Mouse (Mus musculus): ENCODE results near the gene Sgpp2. TPM values are rescaled to one million over a fixed set of nuclear protein-coding genes. Genes with fewer than 3 reads are reported as not detected.

Gene Sgpp2
- polyA plus RNA-seq, 1 experiment from 2014 or later: 23.0 TPM

DNA sequence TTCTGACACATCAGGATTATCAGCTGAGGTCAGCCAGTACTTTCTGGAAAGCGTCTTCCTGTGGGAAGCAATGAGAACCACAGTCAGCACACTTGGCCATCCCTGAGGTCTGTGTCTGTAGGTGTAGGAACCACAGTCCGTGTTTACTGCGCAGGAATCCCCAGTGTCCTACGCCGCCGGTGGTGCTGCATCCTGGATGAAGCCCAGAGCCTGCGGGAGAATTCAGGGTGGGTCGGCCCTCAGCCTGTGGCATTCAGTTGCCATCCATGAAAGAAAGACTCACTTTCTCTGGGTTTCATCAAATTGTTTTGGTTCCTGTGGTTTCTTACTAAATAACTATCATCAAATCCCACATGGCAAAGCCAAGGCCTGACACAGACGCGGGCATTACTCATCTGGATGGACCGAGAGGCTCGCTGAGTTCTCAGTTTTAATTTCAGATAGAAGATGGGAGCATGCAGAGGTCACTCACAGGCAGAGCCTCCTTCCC lies 37.2 kb downstream of the Sgpp2 start:
- H3K4me2 ChIP-seq (replicated peaks; ENCODE audit: low read depth): no peak overlapping the region
- TF ChIP-seq CTCF (IDR thresholded peaks at IDR 0.05; ENCODE audit: low read depth): no peak
- no peaks in the 10 kb centered on the region; the same call in 1 of the 2 replicates for H3K36me3 ChIP-seq (ENCODE audit: control insufficient read depth, insufficient read depth)
- H3K9ac ChIP-seq (ENCODE audit: low read depth, low read length): no peak overlapping the region
- 79% methylated on average over 12 of the region's 12 CpGs for WGBS
- no peak for ATAC-seq
- H3K4me3 ChIP-seq (ENCODE audit: low read depth, low read length): no peak overlapping the region
- H3K9me3 ChIP-seq (ENCODE audit: control insufficient read depth): no peaks in the 10 kb centered on the region
- H3K27me3 ChIP-seq (replicated peaks; ENCODE audit: control insufficient read depth, insufficient read depth, low read length): no peaks in the 10 kb centered on the region
- H3K4me1 ChIP-seq (replicated peaks; ENCODE audit: control insufficient read depth, insufficient read depth, low read length): no peaks in the 10 kb centered on the region
- H3K27ac ChIP-seq (ENCODE audit: low read depth, low read length): no peak overlapping the region

DNA sequence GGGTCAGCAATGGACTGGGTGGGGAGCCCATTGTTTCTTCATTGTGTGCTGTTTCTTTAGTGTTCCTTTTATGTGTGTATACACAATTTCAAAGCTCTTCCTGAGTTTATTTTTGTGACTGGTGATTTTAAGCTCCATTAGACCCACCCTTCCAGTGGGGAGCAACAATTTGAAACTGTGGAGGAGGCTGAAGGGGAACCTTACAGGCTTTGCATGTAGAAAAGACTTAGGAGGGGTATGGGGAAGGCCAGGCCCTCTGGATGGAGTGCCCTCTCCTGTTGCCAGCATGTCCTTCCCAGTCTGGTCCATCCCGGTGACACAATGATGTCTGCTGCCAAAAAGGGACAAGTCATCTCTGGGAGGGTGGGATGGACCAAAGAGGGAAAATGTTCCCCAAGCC lies 39.1 kb downstream of the Sgpp2 start:
- TF ChIP-seq CTCF (IDR thresholded peaks at IDR 0.05; ENCODE audit: low read depth): no peak
- no peak for ATAC-seq
- 90% methylated on average over 1 of the region's 1 CpGs for WGBS

DNA sequence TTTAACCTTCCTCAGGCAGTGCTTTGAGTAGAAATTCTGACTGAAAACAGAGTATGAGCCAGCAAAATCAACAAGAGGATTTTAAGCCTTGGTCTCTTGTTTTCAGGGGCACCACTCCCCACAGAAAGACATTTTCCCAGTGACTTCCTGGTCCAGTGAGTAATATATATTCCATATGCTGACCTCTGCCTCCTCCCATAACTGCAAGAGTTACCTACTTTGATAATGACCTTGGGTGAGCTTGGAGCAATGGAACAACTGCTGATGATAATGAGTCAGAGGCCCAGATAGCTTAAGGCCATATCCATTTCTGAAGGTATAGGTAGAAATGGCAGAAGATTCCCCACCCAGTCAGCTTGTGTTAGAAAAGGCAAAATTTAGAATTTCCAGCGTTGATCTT lies 43.1 kb downstream of the Sgpp2 start:
- WGBS: 86% methylated on average over 1 of the region's 1 CpGs

More for the DNA sequence above, 39.1 kb downstream of the Sgpp2 start:
- Histone ChIP-seq H3K4me2 (replicated peaks; ENCODE audit: low read depth) (no peak overlapping the region), H3K9me3 (ENCODE audit: control insufficient read depth) (no peaks in the 10 kb centered on the region), H3K9ac (ENCODE audit: low read depth, low read length) (no peak overlapping the region), H3K27ac (ENCODE audit: low read depth, low read length) (no peak overlapping the region), H3K27me3 (replicated peaks; ENCODE audit: control insufficient read depth, insufficient read depth, low read length) (no peaks in the 10 kb centered on the region), H3K4me3 (ENCODE audit: low read depth, low read length) (no peak overlapping the region), H3K36me3 (ENCODE audit: control insufficient read depth, insufficient read depth) (no peaks in the 10 kb centered on the region; the same call in 1 of the 2 replicates), H3K4me1 (replicated peaks; ENCODE audit: control insufficient read depth, insufficient read depth, low read length) (0 out of 2 replicates have a peak, but pooled peaks cover 7% of the 10 kb centered on the region)

DNA sequence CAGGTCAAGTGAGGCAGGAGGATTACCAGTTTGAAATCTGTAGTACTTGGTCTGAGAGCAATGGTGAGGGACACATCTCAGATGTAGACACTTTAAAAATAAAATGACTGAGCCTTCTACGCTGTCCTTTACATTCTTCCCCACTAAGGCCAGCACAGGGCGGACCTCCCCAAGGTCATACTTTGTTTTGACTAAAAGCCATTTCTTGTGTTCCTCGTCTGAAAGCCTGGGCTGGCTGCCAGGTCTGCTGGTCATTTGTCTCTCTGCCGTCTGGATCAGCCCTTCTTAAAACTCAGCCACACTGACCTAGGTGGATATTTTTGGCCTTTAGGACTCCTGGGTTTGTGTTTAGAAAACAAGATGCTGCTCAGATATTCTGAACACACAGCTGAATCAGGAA lies 45.0 kb downstream of the Sgpp2 start:
- 0 out of 2 replicates have a peak, but pooled peaks cover 7% of the 10 kb centered on the region for H3K4me1 ChIP-seq (replicated peaks; ENCODE audit: control insufficient read depth, insufficient read depth, low read length)
- peak; percentile 11; the same call in 1 of the 2 replicates for ATAC-seq
- no peak for TF ChIP-seq CTCF (IDR thresholded peaks at IDR 0.05; ENCODE audit: low read depth)
- H3K4me3 ChIP-seq (ENCODE audit: low read depth, low read length): no peak overlapping the region
- H3K4me2 ChIP-seq (replicated peaks; ENCODE audit: low read depth): no peak overlapping the region
- H3K9me3 ChIP-seq (ENCODE audit: control insufficient read depth): no peaks in the 10 kb centered on the region
- H3K9ac ChIP-seq (ENCODE audit: low read depth, low read length): no peak overlapping the region
- no peaks in the 10 kb centered on the region for H3K36me3 ChIP-seq (ENCODE audit: control insufficient read depth, insufficient read depth)
- WGBS: 31% methylated on average over 4 of the region's 4 CpGs
- H3K27me3 ChIP-seq (replicated peaks; ENCODE audit: control insufficient read depth, insufficient read depth, low read length): no peaks in the 10 kb centered on the region
- H3K27ac ChIP-seq (ENCODE audit: low read depth, low read length): no peak overlapping the region

More for the DNA sequence above, 43.1 kb downstream of the Sgpp2 start:
- H3K4me1 ChIP-seq (replicated peaks; ENCODE audit: control insufficient read depth, insufficient read depth, low read length): 0 out of 2 replicates have a peak, but pooled peaks cover 7% of the 10 kb centered on the region
- no peak for TF ChIP-seq CTCF (IDR thresholded peaks at IDR 0.05; ENCODE audit: low read depth)
- H3K9ac ChIP-seq (ENCODE audit: low read depth, low read length): no peak overlapping the region
- H3K9me3 ChIP-seq (ENCODE audit: control insufficient read depth): no peaks in the 10 kb centered on the region
- peak; percentile 74 for ATAC-seq
- H3K4me3 ChIP-seq (ENCODE audit: low read depth, low read length): no peak overlapping the region
- H3K27me3 ChIP-seq (replicated peaks; ENCODE audit: control insufficient read depth, insufficient read depth, low read length): no peaks in the 10 kb centered on the region
- H3K36me3 ChIP-seq (ENCODE audit: control insufficient read depth, insufficient read depth): no peaks in the 10 kb centered on the region
- H3K27ac ChIP-seq (ENCODE audit: low read depth, low read length): peak overlapping the region; percentile 70
- H3K4me2 ChIP-seq (replicated peaks; ENCODE audit: low read depth): no peak overlapping the region

DNA sequence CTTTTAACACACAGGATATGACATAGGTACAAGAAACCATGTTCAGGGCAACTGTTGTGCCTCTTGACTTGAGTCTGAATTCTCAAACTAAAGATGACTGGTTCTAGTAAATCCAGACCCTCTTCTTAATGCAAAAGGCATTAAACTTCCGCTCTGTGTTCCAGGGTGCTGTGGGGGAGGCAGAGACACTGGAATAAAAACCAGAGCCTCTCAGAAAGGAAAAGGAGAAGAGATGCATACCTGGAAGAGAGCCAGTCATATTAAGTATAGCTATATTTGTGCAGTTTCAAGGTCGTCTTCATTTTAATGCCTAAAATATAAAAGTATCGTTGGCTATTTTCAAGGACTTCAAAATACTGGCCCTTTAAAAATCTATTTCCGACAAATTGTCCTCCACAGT lies 47.3 kb downstream of the Sgpp2 start:
- Histone ChIP-seq H3K9ac (ENCODE audit: low read depth, low read length) (no peak overlapping the region), H3K4me1 (replicated peaks; ENCODE audit: control insufficient read depth, insufficient read depth, low read length) (0 out of 2 replicates have a peak, but pooled peaks cover 7% of the 10 kb centered on the region), H3K36me3 (ENCODE audit: control insufficient read depth, insufficient read depth) (0 out of 2 replicates have a peak, but pooled peaks cover 5% of the 10 kb centered on the region), H3K4me3 (ENCODE audit: low read depth, low read length) (no peak overlapping the region), H3K27ac (ENCODE audit: low read depth, low read length) (no peak overlapping the region), H3K4me2 (replicated peaks; ENCODE audit: low read depth) (no peak overlapping the region), H3K9me3 (ENCODE audit: control insufficient read depth) (no peaks in the 10 kb centered on the region), H3K27me3 (replicated peaks; ENCODE audit: control insufficient read depth, insufficient read depth, low read length) (no peaks in the 10 kb centered on the region)
- 62% methylated on average over 4 of the region's 4 CpGs for WGBS
- ATAC-seq: no peak
- TF ChIP-seq CTCF (IDR thresholded peaks at IDR 0.05; ENCODE audit: low read depth): no peak

DNA sequence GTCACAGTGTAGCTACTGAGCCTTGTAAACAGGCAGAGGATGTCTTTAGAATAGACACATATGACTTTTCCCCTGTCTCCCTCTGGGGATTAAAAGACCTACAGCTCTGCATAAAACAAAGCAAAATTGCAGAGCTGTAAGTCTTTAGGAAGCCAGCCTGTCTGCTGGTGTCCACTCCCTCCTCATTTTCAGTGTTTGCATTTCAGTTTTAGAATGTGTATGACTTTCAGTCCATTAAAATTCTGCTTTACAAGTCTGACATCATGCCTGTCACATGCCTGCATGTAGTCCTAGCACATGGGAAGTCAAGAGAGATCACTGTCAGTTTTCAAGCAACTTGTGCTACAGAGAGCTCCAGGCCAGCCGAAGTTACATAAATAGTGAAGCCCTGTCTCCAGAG lies 47.7 kb downstream of the Sgpp2 start:
- no peaks in the 10 kb centered on the region for H3K9me3 ChIP-seq (ENCODE audit: control insufficient read depth)
- 64% methylated on average over 1 of the region's 1 CpGs for WGBS
- no peak overlapping the region for H3K27ac ChIP-seq (ENCODE audit: low read depth, low read length)
- no peaks in the 10 kb centered on the region for H3K27me3 ChIP-seq (replicated peaks; ENCODE audit: control insufficient read depth, insufficient read depth, low read length)
- 0 out of 2 replicates have a peak, but pooled peaks cover 3% of the 10 kb centered on the region for H3K4me1 ChIP-seq (replicated peaks; ENCODE audit: control insufficient read depth, insufficient read depth, low read length)
- no peak overlapping the region for H3K4me3 ChIP-seq (ENCODE audit: low read depth, low read length)
- no peak for ATAC-seq
- 0 out of 2 replicates have a peak, but pooled peaks cover 5% of the 10 kb centered on the region for H3K36me3 ChIP-seq (ENCODE audit: control insufficient read depth, insufficient read depth)
- TF ChIP-seq CTCF (IDR thresholded peaks at IDR 0.05; ENCODE audit: low read depth): no peak
- no peak overlapping the region for H3K9ac ChIP-seq (ENCODE audit: low read depth, low read length)
- no peak overlapping the region for H3K4me2 ChIP-seq (replicated peaks; ENCODE audit: low read depth)
